Mouse (Mus musculus) C2C12 (cell line): ENCODE measurements around the gene Mfsd4a. TPM values are rescaled to one million over a fixed set of nuclear protein-coding genes. Genes with fewer than 3 reads are reported as not detected.

Experiments used
- H3K27me3 ChIP-seq: one replicate; pipeline ENCODE4 v1.6.1; 2011; ENCODE audit not compliant: control insufficient read depth, insufficient read depth, insufficient read length
- H3K36me3 ChIP-seq: one replicate; pipeline ENCODE4 v1.6.1; 2011; ENCODE audit not compliant: control insufficient read depth, insufficient read depth
- H3K4me3 ChIP-seq: one replicate; pipeline ENCODE4 v1.5.1; 2011; ENCODE audit warnings: mild to moderate bottlenecking, control low read depth; ENCODE audit not compliant: poor library complexity, insufficient read depth, severe bottlenecking
- H3K79me2 ChIP-seq: one replicate; pipeline ENCODE4 v1.6.1; 2011; ENCODE audit not compliant: control insufficient read depth, insufficient read depth
- H3K79me3 ChIP-seq: one replicate; pipeline ENCODE4 v1.6.1; 2011; ENCODE audit warnings: low read depth, control low read depth
- H3ac ChIP-seq: one replicate; pipeline ENCODE3; 2011; ENCODE audit warnings: low read depth; ENCODE audit not compliant: control insufficient read depth, insufficient read length
- CEBPB ChIP-seq: IDR thresholded peaks from one replicate; pipeline ENCODE4 v1.6.1; 2011; ENCODE audit warnings: low read depth, mild to moderate bottlenecking, control low read depth, moderate library complexity
- CTCF ChIP-seq: IDR thresholded peaks from one replicate; pipeline ENCODE4 v1.5.1; 2011; ENCODE audit not compliant: control insufficient read depth, insufficient read depth, insufficient read length
- FOSL1 ChIP-seq: IDR thresholded peaks from one replicate; pipeline ENCODE4 v1.8.0; 2011; ENCODE audit warnings: mild to moderate bottlenecking, low read length; ENCODE audit not compliant: poor library complexity, insufficient read depth, severe bottlenecking
- MAX ChIP-seq: IDR thresholded peaks from one replicate; pipeline ENCODE4 v1.6.1; 2011; ENCODE audit warnings: mild to moderate bottlenecking, control low read depth
- MYOD1 ChIP-seq: IDR thresholded peaks from one replicate; pipeline ENCODE4 v1.6.1; 2011; ENCODE audit warnings: low read depth; ENCODE audit not compliant: control insufficient read depth, insufficient read length
- MYOG ChIP-seq: IDR thresholded peaks from one replicate; pipeline ENCODE4 v1.6.1; 2011; ENCODE audit not compliant: control insufficient read depth, insufficient read length; ENCODE audit errors: extremely low read depth
- USF1 ChIP-seq: IDR thresholded peaks from one replicate; pipeline ENCODE4 v1.6.1; 2011; ENCODE audit warnings: low read depth, mild to moderate bottlenecking, control low read depth, moderate library complexity
- polyA plus RNA-seq: library from polyadenylated mRNA; unstranded; fragments of >200 nt; fragmentation: generic; extraction: Trizol; gene quantifications from one replicate; pipeline ENCODE4 v1.2.1, GENCODE M21; 2012; ENCODE audit warnings: missing spikeins

Mfsd4a gene
- polyA plus RNA-seq, 1 experiment, result 7.8 TPM

DNA sequence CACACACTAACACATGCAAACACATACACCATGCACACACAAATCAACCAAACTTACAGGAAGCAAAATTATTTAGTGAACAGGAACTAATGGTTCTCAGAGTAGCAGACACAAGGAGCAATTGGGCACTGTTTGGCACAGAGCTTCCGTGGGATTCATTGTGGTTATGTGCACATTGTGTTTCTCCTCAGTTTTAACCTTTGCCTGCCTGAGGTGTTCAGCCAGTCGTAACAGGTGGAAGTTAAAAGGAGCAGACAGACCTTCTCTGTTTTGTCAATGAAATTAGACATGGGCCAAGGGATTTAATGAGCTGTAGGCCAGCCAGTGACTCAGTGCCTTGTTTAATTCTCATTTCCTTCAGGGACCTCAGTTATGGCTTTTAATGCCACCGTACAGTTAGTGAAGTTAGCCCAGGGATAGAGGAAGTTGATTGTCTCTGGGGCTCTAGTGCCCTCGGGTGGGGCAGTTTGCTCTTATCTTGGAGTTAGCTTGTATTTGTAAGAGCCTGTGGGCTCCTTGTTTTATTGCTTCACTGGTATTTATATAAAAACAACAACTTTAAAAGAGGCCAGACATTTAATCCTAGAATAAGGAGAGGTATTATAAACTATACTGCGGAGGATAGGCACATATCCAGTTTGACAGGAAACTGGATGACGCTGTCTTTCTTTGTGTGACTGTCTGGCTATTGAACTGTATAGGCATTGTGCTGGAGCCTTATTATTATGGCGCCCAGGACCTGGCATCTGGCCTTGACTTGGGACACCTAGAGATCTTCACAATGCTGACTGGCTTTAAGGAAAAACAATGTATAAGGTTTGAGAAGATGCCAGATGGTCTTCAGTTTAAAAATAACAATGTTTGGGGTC, 17.6 kb upstream of the Mfsd4a start:
- H3K36me3 ChIP-seq, result no peaks in the 10 kb centered on the region
- no peak overlapping the region for H3ac ChIP-seq
- H3K27me3 ChIP-seq, result no peaks in the 10 kb centered on the region
- TF ChIP-seq CEBPB (no peak), FOSL1 (no peak), USF1 (no peak)
- no peaks in the 10 kb centered on the region for H3K79me2 ChIP-seq
- no peak overlapping the region for H3K4me3 ChIP-seq
- H3K79me3 ChIP-seq, result no peaks in the 10 kb centered on the region

DNA sequence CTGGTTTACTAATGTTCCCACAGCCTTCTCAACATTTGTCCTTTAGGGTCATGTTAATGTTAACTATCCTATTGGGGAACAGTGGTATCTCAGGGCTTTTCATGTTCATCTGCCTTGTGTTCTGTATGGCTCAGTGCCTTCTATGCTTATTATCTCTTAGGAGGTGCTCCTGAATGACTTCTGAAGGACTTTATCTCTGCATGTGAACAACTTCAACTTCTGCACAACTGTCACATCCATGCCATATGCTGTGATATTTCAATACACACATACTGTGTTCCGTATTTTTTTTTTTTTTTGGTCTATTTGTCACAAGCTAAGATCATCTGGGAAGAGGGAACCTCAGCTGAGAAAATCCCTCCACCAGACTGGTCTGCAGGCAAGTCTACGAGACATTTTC, 10.6 kb upstream of the Mfsd4a start:
- Histone ChIP-seq H3K27me3 (peaks cover 5% of the 10 kb centered on the region), H3ac (no peak overlapping the region), H3K79me2 (no peaks in the 10 kb centered on the region), H3K4me3 (no peak overlapping the region), H3K36me3 (no peaks in the 10 kb centered on the region), H3K79me3 (no peaks in the 10 kb centered on the region)
- TF ChIP-seq MYOG (no peak), MYOD1 (no peak), CEBPB (no peak), MAX (no peak), USF1 (no peak), FOSL1 (no peak), CTCF (no peak)

DNA sequence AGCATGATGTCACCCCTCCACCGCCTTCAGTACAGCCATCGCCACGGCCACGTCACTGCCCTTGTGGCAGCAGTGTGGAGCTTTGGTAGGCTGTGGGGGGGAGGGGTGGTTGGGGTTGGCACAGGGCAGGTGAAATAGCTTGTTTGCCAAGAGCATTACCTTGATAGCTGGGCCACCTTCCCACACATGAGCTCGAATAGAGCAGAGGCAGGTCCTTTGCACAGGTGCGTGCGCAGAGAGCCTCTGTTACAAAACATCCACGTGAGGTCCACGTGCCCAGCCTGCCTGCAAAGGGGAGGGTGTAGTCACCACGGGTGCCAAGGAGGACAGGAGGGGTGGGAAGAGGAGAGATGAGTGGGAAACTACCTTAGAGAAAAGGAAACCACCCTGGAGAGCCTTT, 7.7 kb upstream of the Mfsd4a start:
- no peak for TF ChIP-seq MYOD1
- no peak for TF ChIP-seq USF1
- TF ChIP-seq CTCF, result no peak
- no peak for TF ChIP-seq MAX
- TF ChIP-seq CEBPB, result no peak
- TF ChIP-seq FOSL1, result no peak
- no peak for TF ChIP-seq MYOG
- H3K27me3 ChIP-seq, result peaks cover 5% of the 10 kb centered on the region

DNA sequence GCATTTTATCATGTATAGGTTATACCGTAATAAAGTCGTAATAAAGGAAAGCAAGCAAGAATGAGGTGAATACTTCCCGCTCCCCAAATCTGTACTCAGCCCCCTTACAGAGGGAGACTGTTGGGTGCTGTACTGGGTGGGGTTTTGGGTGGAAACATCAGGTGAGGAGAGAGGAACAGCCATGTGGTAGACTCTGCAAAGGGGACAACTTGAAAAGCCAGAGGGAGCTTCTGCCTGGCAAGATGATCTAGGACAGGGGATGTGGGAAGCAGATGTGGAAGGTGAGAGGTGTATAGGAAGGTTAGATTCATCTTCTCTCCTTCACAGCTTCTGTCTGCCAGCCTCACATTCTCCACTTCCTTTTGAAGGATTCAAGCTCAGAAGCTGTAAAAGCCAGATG, 2.8 kb upstream of the Mfsd4a start:
- no peaks in the 10 kb centered on the region for H3K36me3 ChIP-seq
- H3K4me3 ChIP-seq, result no peak overlapping the region
- peaks cover 35% of the 10 kb centered on the region for H3K27me3 ChIP-seq
- no peak for TF ChIP-seq MAX
- TF ChIP-seq MYOG, result no peak
- no peak for TF ChIP-seq CTCF
- no peak for TF ChIP-seq MYOD1
- no peak for TF ChIP-seq CEBPB
- TF ChIP-seq FOSL1, result no peak
- TF ChIP-seq USF1, result no peak
- no peak overlapping the region for H3ac ChIP-seq
- no peaks in the 10 kb centered on the region for H3K79me2 ChIP-seq
- no peaks in the 10 kb centered on the region for H3K79me3 ChIP-seq

More for the DNA sequence above, 7.7 kb upstream of the Mfsd4a start:
- H3K79me2 ChIP-seq, result no peaks in the 10 kb centered on the region
- no peaks in the 10 kb centered on the region for H3K36me3 ChIP-seq
- no peaks in the 10 kb centered on the region for H3K79me3 ChIP-seq
- H3K4me3 ChIP-seq, result no peak overlapping the region
- no peak overlapping the region for H3ac ChIP-seq

DNA sequence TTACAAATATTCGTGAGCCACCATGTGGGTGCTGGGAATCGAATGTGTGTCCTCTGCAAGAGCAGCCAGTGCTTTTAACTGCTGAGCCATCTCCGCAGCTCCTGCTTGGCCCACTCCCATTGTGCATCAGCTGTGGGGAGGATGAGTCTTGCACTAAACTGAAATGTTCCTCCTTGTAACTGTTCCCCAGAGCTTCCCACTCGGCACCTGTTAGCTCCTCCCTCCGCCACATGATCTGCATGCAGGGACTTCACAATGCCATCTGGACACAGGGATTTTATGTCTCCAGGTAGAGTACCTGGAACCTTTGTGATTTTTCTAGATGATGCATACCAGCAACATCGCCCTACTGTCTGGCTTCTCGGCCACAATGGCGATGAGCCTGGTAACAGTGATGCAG, 1.6 kb upstream of the Mfsd4a start:
- H3K79me2 ChIP-seq, result no peaks in the 10 kb centered on the region
- no peaks in the 10 kb centered on the region for H3K79me3 ChIP-seq
- no peak for TF ChIP-seq MYOG
- no peak for TF ChIP-seq FOSL1
- TF ChIP-seq CTCF, result no peak
- no peak for TF ChIP-seq CEBPB
- no peak for TF ChIP-seq MYOD1
- TF ChIP-seq USF1, result no peak
- no peak for TF ChIP-seq MAX
- H3ac ChIP-seq, result no peak overlapping the region
- H3K4me3 ChIP-seq, result no peak overlapping the region
- H3K36me3 ChIP-seq, result no peaks in the 10 kb centered on the region
- peaks cover 44% of the 10 kb centered on the region for H3K27me3 ChIP-seq

DNA sequence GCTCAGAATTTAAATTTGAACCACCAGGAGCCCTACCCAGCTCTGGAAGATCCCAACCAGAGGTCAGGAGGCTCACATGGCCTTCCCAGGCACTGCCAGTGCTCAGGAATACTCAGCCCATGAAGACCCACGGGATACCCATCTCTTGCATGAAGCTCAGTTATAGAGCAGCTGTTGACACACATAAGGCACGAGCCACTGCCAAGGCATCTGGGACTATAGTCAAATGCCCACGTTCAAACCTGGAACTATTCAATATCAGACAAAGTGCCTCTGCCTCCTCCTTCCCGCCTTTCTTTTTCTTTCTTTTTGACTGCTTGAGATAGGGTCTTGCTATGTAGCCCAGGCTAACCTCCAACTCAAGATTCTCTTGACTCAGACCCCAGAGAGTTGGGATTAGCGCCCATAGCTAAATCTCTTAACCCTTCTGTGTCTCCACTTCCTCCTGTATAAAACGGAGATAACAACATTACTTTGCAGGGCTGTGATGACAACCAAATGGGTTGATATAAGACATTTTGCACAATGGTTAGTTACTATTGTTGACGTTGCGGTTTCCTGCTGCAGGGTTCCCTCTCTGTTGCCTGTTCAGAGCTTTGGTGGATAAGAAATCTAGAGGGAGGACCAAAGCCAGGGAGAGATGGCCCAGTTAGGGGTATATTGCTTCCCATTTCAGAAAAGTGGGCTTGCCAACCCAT, 2.2 kb downstream of the Mfsd4a start:
- Histone ChIP-seq H3K79me3 (no peaks in the 10 kb centered on the region), H3K79me2 (no peaks in the 10 kb centered on the region), H3K27me3 (peaks cover 66% of the 10 kb centered on the region), H3K36me3 (no peaks in the 10 kb centered on the region), H3ac (no peak overlapping the region), H3K4me3 (no peak overlapping the region)
- no peak for TF ChIP-seq MAX
- no peak for TF ChIP-seq CEBPB
- TF ChIP-seq MYOG, result no peak
- no peak for TF ChIP-seq FOSL1
- TF ChIP-seq USF1, result no peak
- TF ChIP-seq MYOD1, result no peak
- TF ChIP-seq CTCF, result no peak
